Mouse (Mus musculus): ENCODE data around the gene Nfe2. TPM values are rescaled to one million over a fixed set of nuclear protein-coding genes. Genes with fewer than 3 reads are reported as not detected.
A peak's percentile ranks its signal among the peaks of the same experiment; 100 is the strongest.
"Not testable (repeated sequence)": the region's sequence is repeated elsewhere in the genome, so short reads cannot be mapped to it uniquely, and the experiment has no call there.

The Nfe2 gene
- polyA plus RNA-seq, 1 experiment from 2014 or later, result 7.2 TPM

GRCm38 (mm10) chr15:103290417-103290816, 32.2 kb upstream of the Nfe2 start:
- Histone ChIP-seq H3K4me1 (peaks cover 21% of the 10 kb centered on the region), H3K4me3 (no peak overlapping the region), H3K27me3 (replicated peaks) (no peaks in the 10 kb centered on the region), H3K36me3 (peaks cover 71% of the 10 kb centered on the region), H3K9me3 (0 out of 2 replicates have a peak, but pooled peaks cover 3% of the 10 kb centered on the region), H3K9ac (no peak overlapping the region), H3K27ac (replicated peaks) (no peak overlapping the region), H3K4me2 (no peak overlapping the region)
- no peak for ATAC-seq (ENCODE audit: extremely low read depth, insufficient number of reproducible peaks, low FRiP score, low TSS enrichment)
- WGBS, result 68% methylated on average over 6 of the region's 6 CpGs

GRCm38 (mm10) chr15:103289600-103289999, 31.4 kb upstream of the Nfe2 start:
- H3K4me3 ChIP-seq, result no peak overlapping the region
- H3K27me3 ChIP-seq (replicated peaks), result no peaks in the 10 kb centered on the region
- H3K36me3 ChIP-seq, result peaks cover 64% of the 10 kb centered on the region
- H3K27ac ChIP-seq (replicated peaks), result no peak overlapping the region
- no peak overlapping the region for H3K4me2 ChIP-seq
- no peak for ATAC-seq (ENCODE audit: extremely low read depth, insufficient number of reproducible peaks, low FRiP score, low TSS enrichment)
- 0 out of 2 replicates have a peak, but pooled peaks cover 3% of the 10 kb centered on the region for H3K9me3 ChIP-seq
- H3K9ac ChIP-seq, result peak overlapping the region; percentile 33; the same call in 1 of the 2 replicates
- H3K4me1 ChIP-seq, result peaks cover 28% of the 10 kb centered on the region
- WGBS, result 43% methylated on average over 5 of the region's 5 CpGs

DNA sequence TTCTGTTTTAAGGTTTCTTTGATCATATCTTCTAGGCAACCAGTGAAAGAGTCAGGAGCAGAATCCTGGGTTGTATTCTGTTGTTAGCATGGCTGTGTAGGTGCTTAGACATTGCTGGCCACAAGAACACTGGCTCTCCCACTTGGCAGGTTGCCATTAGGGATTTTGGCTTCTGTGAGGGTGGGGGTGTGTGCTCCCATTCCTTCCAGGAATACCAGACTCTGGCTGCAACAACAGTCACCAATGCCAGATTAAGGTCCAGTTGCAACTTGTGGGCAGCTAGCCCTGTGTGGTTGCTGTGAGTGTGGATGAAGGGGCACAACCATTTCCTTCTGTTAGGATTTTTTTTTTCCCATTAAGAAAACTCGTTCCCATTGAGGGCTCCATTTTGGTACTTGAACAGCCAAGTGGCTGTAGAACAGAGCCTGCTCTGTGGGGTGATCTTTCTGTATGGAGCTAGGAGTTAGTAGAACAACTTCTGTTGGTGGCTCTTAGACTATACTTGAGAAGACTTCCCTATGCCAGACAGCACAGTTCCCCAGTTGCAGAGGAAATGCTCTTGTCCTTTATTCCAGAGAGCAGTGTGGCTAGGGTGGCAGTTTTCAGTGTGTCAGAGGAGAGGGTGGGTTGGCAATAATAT, 27.7 kb upstream of the Nfe2 start:
- Histone ChIP-seq H3K27ac (replicated peaks) (peak overlapping the region; percentile 85), H3K4me3 (no peak overlapping the region), H3K4me1 (peaks cover 30% of the 10 kb centered on the region), H3K36me3 (peaks cover 33% of the 10 kb centered on the region), H3K9ac (peak overlapping the region; percentile 59; the same call in 1 of the 2 replicates), H3K27me3 (replicated peaks) (no peaks in the 10 kb centered on the region), H3K9me3 (no peaks in the 10 kb centered on the region), H3K4me2 (peak overlapping the region; percentile 24)
- 42% methylated on average over 1 of the region's 1 CpGs for WGBS
- ATAC-seq (ENCODE audit: extremely low read depth, insufficient number of reproducible peaks, low FRiP score, low TSS enrichment), result no peak

DNA sequence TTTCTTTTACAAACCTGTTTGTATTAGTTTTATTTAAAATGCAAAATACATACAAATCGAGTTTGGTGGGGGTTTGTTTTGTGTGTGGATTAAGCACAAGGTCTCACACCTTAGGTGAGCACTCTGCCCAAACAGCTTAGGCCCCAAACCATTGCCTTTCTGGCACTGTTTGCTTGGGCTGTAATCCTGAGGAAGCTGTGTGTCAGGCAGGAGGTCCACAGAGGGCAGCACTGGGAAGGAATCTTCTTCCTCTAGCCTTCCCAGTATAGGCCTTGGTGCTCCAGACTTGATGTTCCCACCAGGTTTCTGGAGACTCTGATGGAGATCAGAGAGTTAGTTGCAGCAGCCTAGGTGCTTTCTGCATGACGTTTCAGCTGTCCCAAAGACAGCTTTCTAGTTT, 26.4 kb upstream of the Nfe2 start:
- Histone ChIP-seq H3K27ac (replicated peaks) (peak overlapping the region; percentile 85), H3K4me2 (no peak overlapping the region), H3K4me1 (peaks cover 34% of the 10 kb centered on the region), H3K9ac (peak overlapping the region; percentile 59; the same call in 1 of the 2 replicates), H3K9me3 (no peaks in the 10 kb centered on the region), H3K36me3 (peaks cover 23% of the 10 kb centered on the region), H3K27me3 (replicated peaks) (no peaks in the 10 kb centered on the region), H3K4me3 (no peak overlapping the region)
- 30% methylated on average over 2 of the region's 2 CpGs for WGBS
- no peak for ATAC-seq (ENCODE audit: extremely low read depth, insufficient number of reproducible peaks, low FRiP score, low TSS enrichment)

DNA sequence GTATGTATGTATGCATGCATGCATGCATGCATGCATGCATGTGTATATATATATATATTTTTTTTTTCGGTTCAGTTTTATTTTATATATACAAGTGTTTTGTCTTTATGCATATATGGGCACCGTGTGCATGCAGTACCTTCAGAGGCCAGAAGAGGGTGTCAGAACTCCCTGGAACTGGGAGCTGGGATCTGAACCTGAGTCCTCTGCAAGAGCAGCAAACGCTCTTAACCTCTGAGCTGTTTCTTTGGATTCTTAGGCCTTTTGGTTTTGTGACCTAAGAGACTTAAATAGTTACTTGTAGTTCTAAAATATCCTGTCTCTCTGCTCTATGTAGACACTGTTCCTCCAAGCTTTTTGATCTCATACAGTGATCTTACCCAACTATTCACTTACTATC, 25.9 kb upstream of the Nfe2 start:
- no peak overlapping the region for H3K9ac ChIP-seq
- H3K4me2 ChIP-seq, result no peak overlapping the region
- H3K27ac ChIP-seq (replicated peaks), result peak overlapping the region; percentile 85; the same call in 1 of the 2 replicates
- 63% methylated on average over 3 of the region's 3 CpGs for WGBS
- H3K4me3 ChIP-seq, result no peak overlapping the region
- no peaks in the 10 kb centered on the region for H3K27me3 ChIP-seq (replicated peaks)
- peaks cover 17% of the 10 kb centered on the region for H3K36me3 ChIP-seq
- H3K9me3 ChIP-seq, result no peaks in the 10 kb centered on the region
- ATAC-seq (ENCODE audit: extremely low read depth, insufficient number of reproducible peaks, low FRiP score, low TSS enrichment), result no peak
- H3K4me1 ChIP-seq, result peaks cover 29% of the 10 kb centered on the region

DNA sequence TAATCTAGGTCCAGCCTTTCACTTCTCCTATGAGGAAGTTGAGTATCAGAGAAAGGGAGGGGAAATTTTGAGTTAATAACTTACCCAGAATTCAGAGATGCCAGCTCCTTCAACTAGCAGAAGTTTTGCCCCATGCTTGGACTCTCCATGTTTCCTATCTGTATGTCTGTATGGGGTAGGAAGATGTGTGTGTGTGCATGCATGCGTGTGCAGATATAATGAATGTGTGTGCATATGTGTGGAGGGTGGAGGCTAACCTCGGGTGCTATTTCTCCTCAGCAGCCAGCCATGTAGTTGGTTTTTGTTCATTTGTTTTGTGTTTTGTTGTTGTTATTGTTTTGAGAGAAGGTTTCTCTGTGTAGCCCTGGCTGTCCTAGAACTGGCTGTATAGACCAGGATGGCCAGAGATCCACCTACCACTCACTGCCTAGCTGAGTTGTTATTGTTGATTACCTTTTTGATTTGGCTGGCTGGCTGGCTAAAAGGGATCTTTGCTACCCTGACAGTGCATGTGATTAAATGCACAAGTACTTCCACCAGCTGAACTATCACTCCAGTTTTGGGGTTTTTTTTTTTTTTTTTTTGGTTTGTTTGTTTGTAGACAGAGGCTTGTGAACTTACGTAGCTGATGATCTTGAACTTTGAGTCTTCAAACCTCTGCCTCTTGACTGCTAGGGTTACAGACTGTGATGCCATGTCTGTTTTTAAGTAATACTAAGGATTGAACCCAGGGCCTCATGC, 23.4 kb upstream of the Nfe2 start:
- Histone ChIP-seq H3K4me3 (no peak overlapping the region), H3K4me2 (no peak overlapping the region), H3K9me3 (no peaks in the 10 kb centered on the region), H3K4me1 (peaks cover 29% of the 10 kb centered on the region), H3K36me3 (peaks cover 11% of the 10 kb centered on the region), H3K27me3 (replicated peaks) (no peaks in the 10 kb centered on the region), H3K9ac (no peak overlapping the region), H3K27ac (replicated peaks) (no peak overlapping the region)
- ATAC-seq (ENCODE audit: extremely low read depth, insufficient number of reproducible peaks, low FRiP score, low TSS enrichment), result no peak
- 93% methylated on average over 3 of the region's 3 CpGs for WGBS

GRCm38 (mm10) chr15:103280817-103281464, 22.7 kb upstream of the Nfe2 start:
- Histone ChIP-seq H3K4me1 (peaks cover 25% of the 10 kb centered on the region), H3K9me3 (no peaks in the 10 kb centered on the region), H3K4me3 (no peak overlapping the region), H3K9ac (no peak overlapping the region), H3K27me3 (replicated peaks) (no peaks in the 10 kb centered on the region), H3K36me3 (peaks cover 11% of the 10 kb centered on the region), H3K4me2 (no peak overlapping the region), H3K27ac (replicated peaks) (no peak overlapping the region)
- 59% methylated on average over 3 of the region's 3 CpGs for WGBS
- ATAC-seq (ENCODE audit: extremely low read depth, insufficient number of reproducible peaks, low FRiP score, low TSS enrichment), result no peak

DNA sequence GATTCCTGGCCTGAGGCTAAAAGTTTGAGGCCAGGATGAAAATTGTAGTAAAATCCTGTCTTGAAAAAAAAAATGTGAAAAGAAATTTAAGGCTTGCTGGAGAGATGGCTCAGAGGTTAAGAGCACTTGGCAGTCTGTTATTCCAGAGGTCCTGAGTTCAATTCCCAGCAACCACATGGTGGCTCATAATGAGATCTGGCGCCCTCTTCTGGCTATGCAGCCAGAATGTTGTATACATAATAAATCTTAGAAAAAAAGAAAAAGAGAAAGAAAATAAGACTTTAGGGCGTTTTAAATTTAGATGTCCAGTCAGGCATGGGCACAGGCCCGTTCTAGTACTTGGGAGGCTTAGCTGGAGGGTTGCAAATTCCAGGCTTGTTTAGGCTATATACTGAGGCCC, 21.5 kb upstream of the Nfe2 start:
- H3K4me2 ChIP-seq, result no peak overlapping the region
- no peaks in the 10 kb centered on the region for H3K27me3 ChIP-seq (replicated peaks)
- no peak overlapping the region for H3K9ac ChIP-seq
- peaks cover 11% of the 10 kb centered on the region for H3K36me3 ChIP-seq
- peaks cover 15% of the 10 kb centered on the region for H3K4me1 ChIP-seq
- no peak overlapping the region for H3K27ac ChIP-seq (replicated peaks)
- H3K4me3 ChIP-seq, result no peak overlapping the region
- 63% methylated on average over 3 of the region's 3 CpGs for WGBS
- no peak for ATAC-seq (ENCODE audit: extremely low read depth, insufficient number of reproducible peaks, low FRiP score, low TSS enrichment)
- no peaks in the 10 kb centered on the region for H3K9me3 ChIP-seq

DNA sequence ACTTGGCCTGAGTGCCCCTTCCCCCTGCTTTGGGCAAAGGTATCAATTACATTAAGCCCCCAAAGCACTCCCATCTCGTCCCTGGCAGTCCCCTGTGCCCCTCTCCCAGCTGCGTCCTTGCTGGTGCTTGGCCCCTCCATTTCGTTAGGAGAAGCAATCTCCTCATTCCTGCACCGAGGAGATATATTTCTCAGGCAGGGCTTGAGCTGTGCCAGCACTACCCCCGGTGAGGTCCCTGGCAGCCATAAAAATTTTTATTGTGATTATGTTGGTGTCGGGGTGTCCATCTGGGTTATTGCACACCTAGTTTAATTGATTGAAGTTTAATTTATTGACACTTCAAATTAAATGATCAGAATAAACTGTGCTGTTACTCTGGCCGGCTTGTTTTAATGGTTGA, 19.7 kb upstream of the Nfe2 start:
- Histone ChIP-seq H3K4me1 (peaks cover 29% of the 10 kb centered on the region), H3K9ac (no peak overlapping the region), H3K27ac (replicated peaks) (no peak overlapping the region), H3K27me3 (replicated peaks) (no peaks in the 10 kb centered on the region), H3K4me2 (no peak overlapping the region), H3K36me3 (peaks cover 9% of the 10 kb centered on the region), H3K4me3 (no peak overlapping the region), H3K9me3 (no peaks in the 10 kb centered on the region)
- no peak for ATAC-seq (ENCODE audit: extremely low read depth, insufficient number of reproducible peaks, low FRiP score, low TSS enrichment)
- WGBS, result 69% methylated on average over 7 of the region's 7 CpGs

GRCm38 (mm10) chr15:103275943-103276342, 17.7 kb upstream of the Nfe2 start:
- WGBS, result 91% methylated on average over 3 of the region's 3 CpGs

DNA sequence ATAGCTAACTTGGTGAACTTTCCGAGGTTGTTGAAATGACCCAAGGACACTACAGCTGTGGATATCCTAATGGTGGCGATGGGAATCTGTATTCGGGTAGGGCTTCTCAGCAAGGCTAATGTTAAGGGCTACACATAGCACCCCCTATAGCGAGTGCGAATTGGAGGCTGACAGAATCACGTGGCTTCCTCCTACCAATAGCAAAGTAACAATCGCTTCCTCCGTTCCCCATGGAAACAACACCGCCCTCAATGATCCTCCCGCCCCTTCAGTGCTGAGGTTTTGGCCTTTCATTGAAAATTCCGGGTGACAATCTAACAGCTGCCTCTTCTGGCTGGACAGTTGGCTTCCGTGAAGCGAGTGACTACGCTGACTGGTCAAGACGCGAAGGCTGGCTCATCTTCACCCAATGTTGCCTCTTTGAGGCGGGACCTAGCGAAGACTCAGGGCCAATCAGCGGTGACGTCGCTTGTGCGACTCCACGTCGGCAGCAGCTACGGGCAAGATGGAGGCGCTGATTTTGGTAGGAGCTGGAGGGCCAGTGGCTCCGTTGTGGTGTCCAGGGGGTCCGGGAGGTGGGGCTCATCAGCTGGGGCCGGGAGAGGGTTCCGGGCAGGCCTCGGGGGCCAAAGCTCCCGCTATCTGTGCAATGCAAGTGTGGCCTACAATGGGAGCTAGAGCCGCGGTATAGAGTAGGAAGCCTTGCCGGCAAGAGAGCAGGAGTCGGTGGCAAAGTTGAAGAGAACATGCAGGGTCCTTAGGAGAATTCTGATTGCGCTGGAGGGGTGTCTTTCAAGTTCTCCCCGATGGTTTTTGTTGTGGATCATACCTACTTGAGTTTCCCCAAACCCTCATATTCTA, 14.4 kb upstream of the Nfe2 start, which contains the start of gene Copz1:
Copz1 (plus strand) TSS at position 296 of the 861 bp plus-strand sequence.
- Histone ChIP-seq H3K4me2 (peak within 1 kb of the TSS; percentile 78), H3K9me3 (no peaks in the 10 kb centered on the region), H3K27ac (replicated peaks) (peak within 1 kb of the TSS; percentile 51), H3K9ac (peak within 1 kb of the TSS; percentile 92), H3K27me3 (replicated peaks) (no peaks in the 10 kb centered on the region), H3K36me3 (no peaks in the 10 kb centered on the region), H3K4me1 (peaks cover 19% of the 10 kb centered on the region), H3K4me3 (peak within 1 kb of the TSS; percentile 76)
- WGBS, result under 1% methylated on average over 38 of the region's 38 CpGs
- peak; percentile 98 for ATAC-seq (ENCODE audit: extremely low read depth, insufficient number of reproducible peaks, low FRiP score, low TSS enrichment)

More at GRCm38 (mm10) chr15:103275943-103276342, 17.7 kb upstream of the Nfe2 start:
- not testable (repeated sequence) for ATAC-seq (ENCODE audit: extremely low read depth, insufficient number of reproducible peaks, low FRiP score, low TSS enrichment); H3K27me3 ChIP-seq (replicated peaks); H3K4me2 ChIP-seq; H3K9me3 ChIP-seq; H3K9ac ChIP-seq; H3K4me3 ChIP-seq; H3K36me3 ChIP-seq; H3K27ac ChIP-seq (replicated peaks)
- peaks cover 29% of the 10 kb centered on the region for H3K4me1 ChIP-seq

Data from heart, embryonic 13.5 days (tissue).